Mouse (Mus musculus): ENCODE results near the gene Cacna1a. TPM values are rescaled to one million over a fixed set of nuclear protein-coding genes. Genes with fewer than 3 reads are reported as not detected.

Cacna1a gene
- polyA plus RNA-seq, 1 experiment from 2014 or later: 4.5 TPM

DNA sequence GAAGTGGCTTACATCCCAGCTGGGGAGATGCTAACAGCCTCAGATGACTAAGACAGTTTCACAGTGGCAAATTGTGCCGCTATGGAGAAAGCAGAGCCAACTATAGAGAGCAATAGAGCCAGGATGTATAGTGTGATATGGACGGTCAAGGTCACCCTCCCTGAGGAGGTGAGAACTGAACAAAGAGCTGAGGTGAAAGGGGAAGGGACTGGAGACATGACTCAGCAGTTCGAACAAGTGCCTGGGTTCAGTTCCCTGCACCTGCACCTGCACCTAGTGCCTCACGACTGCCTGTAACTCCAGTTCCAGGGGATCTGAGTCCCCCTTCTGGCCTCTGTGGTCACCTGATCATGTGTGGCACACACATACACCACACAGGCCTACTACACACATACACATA, 241.9 kb downstream of the Cacna1a start:
- WGBS: 81% methylated on average over 4 of the region's 4 CpGs
- Histone ChIP-seq H3K4me3 (ENCODE audit: low read depth, low read length) (no peak overlapping the region), H3K9me3 (ENCODE audit: control insufficient read depth, low read length) (no peaks in the 10 kb centered on the region), H3K27me3 (replicated peaks; ENCODE audit: control insufficient read depth, insufficient read depth, low read length) (no peaks in the 10 kb centered on the region), H3K9ac (ENCODE audit: low read depth, low read length) (no peak overlapping the region), H3K27ac (replicated peaks; ENCODE audit: low read depth, low read length) (no peak overlapping the region), H3K36me3 (ENCODE audit: control insufficient read depth, insufficient read depth, low read length) (no peaks in the 10 kb centered on the region), H3K4me1 (ENCODE audit: control insufficient read depth, insufficient read depth, low read length) (peaks cover 5% of the 10 kb centered on the region), H3K4me2 (ENCODE audit: low read depth, low read length) (no peak overlapping the region)
- DNase-seq (ENCODE audit: low spot score) (no peak), ATAC-seq (ENCODE audit: low read depth) (no peak)

DNA sequence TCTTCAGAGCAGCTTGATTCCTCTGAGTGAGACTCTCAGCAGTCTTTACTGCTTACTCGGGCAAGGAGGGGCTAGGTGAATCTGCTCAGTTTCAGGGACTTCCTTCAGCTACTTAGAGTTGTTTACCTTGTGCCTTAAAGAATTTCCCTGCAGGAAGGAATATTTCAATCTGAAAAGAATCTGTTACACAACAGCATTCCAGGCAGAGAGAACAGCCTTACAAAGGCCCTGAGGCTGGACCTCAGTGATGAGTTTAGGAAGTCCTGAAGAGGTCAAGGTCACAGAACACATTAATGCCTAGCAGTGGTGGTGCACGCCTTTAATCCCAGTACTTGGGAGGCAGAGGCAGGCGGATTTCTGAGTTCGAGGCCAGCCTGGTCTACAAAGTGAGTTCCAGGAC, 243.6 kb downstream of the Cacna1a start:
- 90% methylated on average over 3 of the region's 4 CpGs for WGBS
- Histone ChIP-seq H3K27me3 (replicated peaks; ENCODE audit: control insufficient read depth, insufficient read depth, low read length) (no peaks in the 10 kb centered on the region), H3K36me3 (ENCODE audit: control insufficient read depth, insufficient read depth, low read length) (no peaks in the 10 kb centered on the region)

DNA sequence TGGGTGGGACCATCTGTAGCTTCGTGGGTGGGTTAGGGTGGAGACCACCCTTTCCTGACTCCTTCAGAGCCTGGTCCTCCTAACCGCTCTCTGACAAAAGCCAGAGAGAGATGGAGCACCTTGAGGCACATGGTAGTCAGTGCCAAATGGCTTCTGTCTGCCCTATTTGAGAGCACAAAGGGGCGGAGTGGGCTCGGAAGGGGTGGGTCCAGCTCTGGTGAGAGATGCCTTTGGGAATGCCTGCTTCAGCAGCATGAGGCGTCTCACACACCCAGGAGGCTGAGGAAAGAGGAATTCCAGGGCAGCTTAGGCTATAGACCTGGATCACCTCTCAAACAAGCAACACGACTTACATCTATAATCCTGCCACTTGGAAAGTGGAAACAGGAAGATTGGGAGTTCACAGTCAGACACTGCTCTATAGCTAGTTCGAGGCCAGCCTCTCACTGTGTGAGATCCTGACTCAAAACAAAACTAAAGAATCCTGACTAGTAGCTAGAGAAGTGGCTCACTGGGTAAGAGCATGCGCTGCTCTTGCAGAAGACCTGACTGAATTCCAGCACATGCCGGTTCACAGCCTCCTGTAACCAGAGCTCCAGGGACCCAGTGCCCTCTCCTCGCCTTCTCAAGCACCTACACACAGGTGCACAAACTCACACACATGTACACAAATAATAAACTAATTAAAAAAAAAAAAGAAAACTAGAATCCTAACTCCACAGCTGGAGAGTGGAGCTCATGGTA, 245.8 kb downstream of the Cacna1a start:
- 49% methylated on average over 10 of the region's 10 CpGs for WGBS
- Histone ChIP-seq H3K4me1 (ENCODE audit: control insufficient read depth, insufficient read depth, low read length) (peaks cover 19% of the 10 kb centered on the region), H3K4me3 (ENCODE audit: low read depth, low read length) (no peak overlapping the region), H3K36me3 (ENCODE audit: control insufficient read depth, insufficient read depth, low read length) (no peaks in the 10 kb centered on the region), H3K9ac (ENCODE audit: low read depth, low read length) (0 out of 2 replicates have a peak overlapping the region, but pooled peaks have one; percentile 14), H3K9me3 (ENCODE audit: control insufficient read depth, low read length) (no peaks in the 10 kb centered on the region), H3K4me2 (ENCODE audit: low read depth, low read length) (no peak overlapping the region), H3K27ac (replicated peaks; ENCODE audit: low read depth, low read length) (no peak overlapping the region), H3K27me3 (replicated peaks; ENCODE audit: control insufficient read depth, insufficient read depth, low read length) (no peaks in the 10 kb centered on the region)
- DNase-seq (ENCODE audit: low spot score) (no peak), ATAC-seq (ENCODE audit: low read depth) (no peak)

More for the DNA sequence above, 243.6 kb downstream of the Cacna1a start:
- ATAC-seq (ENCODE audit: low read depth): no peak
- H3K9me3 ChIP-seq (ENCODE audit: control insufficient read depth, low read length): no peaks in the 10 kb centered on the region
- no peak overlapping the region for H3K4me3 ChIP-seq (ENCODE audit: low read depth, low read length)
- H3K4me2 ChIP-seq (ENCODE audit: low read depth, low read length): no peak overlapping the region
- peaks cover 15% of the 10 kb centered on the region for H3K4me1 ChIP-seq (ENCODE audit: control insufficient read depth, insufficient read depth, low read length)
- no peak overlapping the region for H3K9ac ChIP-seq (ENCODE audit: low read depth, low read length)
- no peak for DNase-seq (ENCODE audit: low spot score)
- H3K27ac ChIP-seq (replicated peaks; ENCODE audit: low read depth, low read length): no peak overlapping the region

DNA sequence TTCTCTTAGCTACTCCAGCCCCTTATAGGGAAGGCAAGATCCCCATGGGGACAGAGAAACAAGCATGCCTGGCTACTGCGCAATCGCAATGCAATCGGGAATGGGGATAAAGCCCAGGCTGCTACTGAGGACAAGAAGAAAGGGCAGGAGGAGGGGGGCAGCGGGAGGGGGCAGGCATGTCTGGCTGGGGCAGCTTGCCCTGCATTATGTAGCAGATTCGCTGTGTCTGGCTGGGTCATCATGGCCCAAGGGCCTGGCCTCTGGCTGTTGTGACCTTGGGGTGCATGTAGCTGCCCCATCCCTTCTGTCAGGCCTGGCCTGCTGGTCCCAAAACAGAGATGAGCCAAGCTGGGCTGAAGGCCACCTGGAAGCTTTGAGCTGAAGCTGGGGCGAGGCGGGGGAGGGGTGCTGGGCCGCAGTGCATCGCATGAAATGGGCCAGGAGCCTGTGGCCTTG, 246.6 kb downstream of the Cacna1a start:
- Histone ChIP-seq H3K4me3 (ENCODE audit: low read depth, low read length) (no peak overlapping the region), H3K9ac (ENCODE audit: low read depth, low read length) (peak overlapping the region; percentile 37), H3K4me2 (ENCODE audit: low read depth, low read length) (no peak overlapping the region), H3K27ac (replicated peaks; ENCODE audit: low read depth, low read length) (peak overlapping the region; percentile 16; the same call in 1 of the 2 replicates), H3K9me3 (ENCODE audit: control insufficient read depth, low read length) (no peaks in the 10 kb centered on the region), H3K27me3 (replicated peaks; ENCODE audit: control insufficient read depth, insufficient read depth, low read length) (no peaks in the 10 kb centered on the region), H3K36me3 (ENCODE audit: control insufficient read depth, insufficient read depth, low read length) (no peaks in the 10 kb centered on the region), H3K4me1 (ENCODE audit: control insufficient read depth, insufficient read depth, low read length) (peaks cover 19% of the 10 kb centered on the region)
- 46% methylated on average over 8 of the region's 9 CpGs for WGBS
- ATAC-seq (ENCODE audit: low read depth): no peak
- peak; percentile 43 for DNase-seq (ENCODE audit: low spot score)

DNA sequence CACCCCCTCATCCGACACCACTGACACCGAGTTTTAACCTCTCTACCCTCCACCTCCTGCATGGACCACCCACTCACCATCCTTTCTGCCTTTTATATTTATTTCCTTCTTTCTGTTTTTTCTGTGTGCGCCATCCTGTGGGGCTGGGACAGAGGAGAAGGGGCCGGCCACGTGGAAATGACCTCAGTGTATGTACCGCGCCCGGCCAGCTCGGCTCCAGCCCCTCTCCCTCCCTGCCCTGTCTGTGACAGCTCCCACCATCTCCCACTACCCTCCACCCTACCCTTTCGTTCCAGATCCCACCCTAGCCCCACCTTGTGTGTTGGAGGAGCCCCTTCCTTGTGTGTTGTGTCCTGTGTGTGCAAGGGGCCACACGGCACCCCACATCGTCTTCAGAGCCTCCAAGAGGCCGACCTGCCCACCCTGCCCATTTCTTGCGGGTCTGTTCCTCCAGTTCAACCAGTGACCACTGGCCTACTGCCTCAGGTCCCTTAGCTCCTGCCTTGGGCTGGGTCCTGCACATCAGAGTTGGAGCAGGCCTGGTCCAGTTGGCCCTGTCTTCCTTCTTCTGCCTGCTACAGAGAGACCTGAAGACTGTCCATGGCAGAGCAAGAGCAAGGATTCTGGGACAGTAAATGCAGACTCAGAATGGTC, 247.3 kb downstream of the Cacna1a start:
- Histone ChIP-seq H3K27ac (replicated peaks; ENCODE audit: low read depth, low read length) (no peak overlapping the region), H3K4me3 (ENCODE audit: low read depth, low read length) (no peak overlapping the region), H3K36me3 (ENCODE audit: control insufficient read depth, insufficient read depth, low read length) (no peaks in the 10 kb centered on the region), H3K4me2 (ENCODE audit: low read depth, low read length) (no peak overlapping the region), H3K9me3 (ENCODE audit: control insufficient read depth, low read length) (no peaks in the 10 kb centered on the region), H3K9ac (ENCODE audit: low read depth, low read length) (peak overlapping the region; percentile 37), H3K4me1 (ENCODE audit: control insufficient read depth, insufficient read depth, low read length) (peaks cover 19% of the 10 kb centered on the region), H3K27me3 (replicated peaks; ENCODE audit: control insufficient read depth, insufficient read depth, low read length) (no peaks in the 10 kb centered on the region)
- WGBS: 68% methylated on average over 13 of the region's 14 CpGs
- no peak for ATAC-seq (ENCODE audit: low read depth)
- no peak for DNase-seq (ENCODE audit: low spot score)

DNA sequence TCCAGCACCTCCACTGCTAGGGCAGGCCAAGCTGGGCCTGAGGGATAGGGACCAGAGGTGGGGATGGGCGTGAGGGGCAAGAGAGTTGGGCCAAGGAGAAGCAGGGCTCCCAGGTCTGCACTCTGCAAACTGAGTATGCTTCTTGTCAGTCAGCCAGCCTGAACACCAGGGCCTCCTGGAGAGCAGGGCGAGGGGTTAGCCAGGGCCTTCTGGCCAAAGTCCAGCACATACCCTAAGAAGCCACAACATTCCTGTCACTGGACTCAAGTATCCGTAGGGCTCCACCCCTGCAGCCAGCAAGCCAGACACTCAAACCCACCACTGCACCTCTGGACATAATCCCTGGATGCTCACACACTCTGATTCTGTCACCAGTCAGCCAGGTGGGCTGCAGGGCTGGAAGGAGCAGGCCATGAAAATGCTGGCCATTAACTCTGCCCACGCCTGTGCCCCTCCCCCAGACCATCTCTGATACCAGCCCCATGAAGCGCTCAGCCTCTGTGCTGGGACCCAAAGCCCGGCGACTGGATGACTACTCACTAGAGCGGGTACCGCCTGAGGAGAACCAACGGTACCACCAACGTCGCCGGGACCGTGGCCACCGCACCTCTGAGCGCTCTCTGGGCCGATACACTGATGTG, 247.9 kb downstream of the Cacna1a start:
- Histone ChIP-seq H3K4me1 (ENCODE audit: control insufficient read depth, insufficient read depth, low read length) (peaks cover 19% of the 10 kb centered on the region), H3K27ac (replicated peaks; ENCODE audit: low read depth, low read length) (no peak overlapping the region)
- WGBS: 87% methylated on average over 17 of the region's 17 CpGs

DNA sequence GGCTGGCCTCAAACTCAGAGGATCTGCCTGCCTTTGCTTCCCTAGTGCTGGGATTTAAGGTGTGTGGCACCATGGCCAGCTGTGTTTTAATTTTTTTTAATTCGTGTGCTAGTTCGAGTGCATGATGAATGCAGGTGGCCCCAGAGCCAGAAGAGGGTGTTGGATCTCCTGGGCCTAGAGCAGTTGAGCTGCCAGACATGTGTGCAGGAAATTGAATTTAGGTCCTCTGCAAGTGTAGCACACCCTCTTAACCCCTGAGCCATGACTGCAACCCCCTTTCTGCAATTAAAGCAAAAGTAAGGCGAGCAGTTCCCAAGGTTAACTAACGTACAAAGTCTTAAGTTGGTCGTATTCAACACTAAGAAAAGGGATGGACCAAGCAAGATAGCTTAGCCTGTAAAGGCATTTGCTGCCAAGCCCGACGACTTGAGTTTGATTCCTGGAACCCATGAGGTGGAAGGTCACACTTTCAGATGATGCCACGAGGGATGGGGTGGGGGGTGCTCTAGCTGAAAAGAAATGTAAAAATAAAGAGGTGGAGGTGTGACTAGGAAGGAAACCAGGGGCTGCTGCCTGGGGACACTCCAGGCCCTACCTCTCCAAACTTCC, 249.8 kb downstream of the Cacna1a start:
- no peaks in the 10 kb centered on the region for H3K36me3 ChIP-seq (ENCODE audit: control insufficient read depth, insufficient read depth, low read length)

More for the DNA sequence above, 247.9 kb downstream of the Cacna1a start:
- Histone ChIP-seq H3K4me3 (ENCODE audit: low read depth, low read length) (no peak overlapping the region), H3K9ac (ENCODE audit: low read depth, low read length) (no peak overlapping the region), H3K36me3 (ENCODE audit: control insufficient read depth, insufficient read depth, low read length) (no peaks in the 10 kb centered on the region), H3K9me3 (ENCODE audit: control insufficient read depth, low read length) (no peaks in the 10 kb centered on the region), H3K4me2 (ENCODE audit: low read depth, low read length) (no peak overlapping the region), H3K27me3 (replicated peaks; ENCODE audit: control insufficient read depth, insufficient read depth, low read length) (no peaks in the 10 kb centered on the region)
- no peak for DNase-seq (ENCODE audit: low spot score)
- ATAC-seq (ENCODE audit: low read depth): no peak

DNA sequence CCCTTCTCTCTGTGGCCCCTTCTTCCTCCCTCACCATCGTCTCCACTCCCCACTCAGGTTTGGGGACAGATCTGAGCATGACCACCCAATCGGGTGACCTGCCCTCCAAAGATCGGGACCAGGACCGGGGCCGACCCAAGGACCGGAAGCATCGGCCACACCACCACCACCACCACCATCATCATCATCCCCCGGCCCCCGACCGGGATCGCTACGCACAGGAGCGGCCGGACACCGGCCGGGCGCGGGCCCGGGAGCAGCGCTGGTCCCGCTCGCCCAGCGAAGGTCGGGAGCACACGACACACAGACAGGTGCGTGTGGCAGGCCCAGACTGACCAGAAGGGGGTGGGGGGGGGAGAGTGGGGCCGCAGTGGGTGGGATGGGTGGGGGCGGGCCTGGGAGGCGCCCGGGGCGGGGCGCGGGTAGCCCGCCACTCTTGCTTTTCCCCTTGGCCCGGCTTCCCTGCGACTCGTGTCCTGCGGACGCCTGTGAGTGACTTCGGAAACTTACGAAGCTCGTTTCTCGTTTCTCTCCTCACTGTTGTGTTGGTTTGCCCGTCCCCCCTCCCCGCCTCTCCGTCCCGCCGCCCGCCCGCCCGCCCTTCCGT, 250.4 kb downstream of the Cacna1a start:
- peak overlapping the region; percentile 92 for H3K4me2 ChIP-seq (ENCODE audit: low read depth, low read length)
- no peaks in the 10 kb centered on the region for H3K36me3 ChIP-seq (ENCODE audit: control insufficient read depth, insufficient read depth, low read length)
- H3K27ac ChIP-seq (replicated peaks; ENCODE audit: low read depth, low read length): peak overlapping the region; percentile 95
- peaks cover 19% of the 10 kb centered on the region for H3K4me1 ChIP-seq (ENCODE audit: control insufficient read depth, insufficient read depth, low read length)
- under 1% methylated on average over 20 of the region's 52 CpGs for WGBS
- DNase-seq (ENCODE audit: low spot score): peak; percentile 71
- peak overlapping the region; percentile 82 for H3K9ac ChIP-seq (ENCODE audit: low read depth, low read length)
- H3K4me3 ChIP-seq (ENCODE audit: low read depth, low read length): peak overlapping the region; percentile 55
- ATAC-seq (ENCODE audit: low read depth): peak; percentile 15
- no peaks in the 10 kb centered on the region for H3K27me3 ChIP-seq (replicated peaks; ENCODE audit: control insufficient read depth, insufficient read depth, low read length)
- no peaks in the 10 kb centered on the region for H3K9me3 ChIP-seq (ENCODE audit: control insufficient read depth, low read length)

More for the DNA sequence above, 249.8 kb downstream of the Cacna1a start:
- Histone ChIP-seq H3K4me1 (ENCODE audit: control insufficient read depth, insufficient read depth, low read length) (peaks cover 19% of the 10 kb centered on the region), H3K4me2 (ENCODE audit: low read depth, low read length) (peak overlapping the region; percentile 92), H3K9me3 (ENCODE audit: control insufficient read depth, low read length) (no peaks in the 10 kb centered on the region), H3K9ac (ENCODE audit: low read depth, low read length) (peak overlapping the region; percentile 82), H3K27ac (replicated peaks; ENCODE audit: low read depth, low read length) (peak overlapping the region; percentile 95), H3K27me3 (replicated peaks; ENCODE audit: control insufficient read depth, insufficient read depth, low read length) (no peaks in the 10 kb centered on the region), H3K4me3 (ENCODE audit: low read depth, low read length) (peak overlapping the region; percentile 55)
- no peak for ATAC-seq (ENCODE audit: low read depth)
- no peak for DNase-seq (ENCODE audit: low spot score)
- WGBS: 27% methylated on average over 8 of the region's 8 CpGs
